Mouse (Mus musculus): ENCODE results near the gene Tmem106b.

- TF ChIP-seq CTCF (IDR thresholded peaks at IDR 0.05; ENCODE audit: borderline replicate concordance, control insufficient read depth, extremely low read depth, insufficient read depth, low read length, poor library complexity) (no peak), POLR2A (IDR thresholded peaks at IDR 0.05; ENCODE audit: control insufficient read depth, extremely low read depth, insufficient read depth, low read length, poor library complexity) (no peak)
Measured at GRCm38 (mm10) chr6:13082881-13083280, 13.3 kb downstream of the Tmem106b start.
